Mouse (Mus musculus): ENCODE measurements around the gene Srp54b.
"Not testable (repeated sequence)": the region's sequence is repeated elsewhere in the genome, so short reads cannot be mapped to it uniquely, and the experiment has no call there.

- TF ChIP-seq CTCF, EP300 (IDR thresholded peaks at IDR 0.05): not testable (repeated sequence)
Measured at GRCm38 (mm10) chr12:55154559-55155448, at the start of gene Srp54b.
